Mouse (Mus musculus) ES-Bruce4 (cell line): ENCODE results near the gene Apc2.

ENCODE experiments used
- CTCF ChIP-seq: IDR thresholded peaks from one replicate; pipeline ENCODE4 v1.8.1; 2011; ENCODE audit warnings: low read depth, low read length
- EP300 ChIP-seq: IDR thresholded peaks from 2 replicates; pipeline ENCODE4 v1.6.1; 2011; ENCODE audit warnings: low read depth, low read length; ENCODE audit not compliant: insufficient read depth
- POLR2A ChIP-seq: IDR thresholded peaks from one replicate; pipeline ENCODE4 v1.8.1; 2011; ENCODE audit warnings: low read length; ENCODE audit not compliant: insufficient read depth

- TF ChIP-seq CTCF, result no peak
- peak; percentile 94 for TF ChIP-seq POLR2A
- no peak for TF ChIP-seq EP300
Measured at GRCm38 (mm10) chr10:80261585-80261968, 34.2 kb upstream of the Apc2 start.
